Mouse (Mus musculus) forebrain, embryonic 14.5 days (tissue): Measurements from ENCODE around the gene Nynrin. TPM values are rescaled to one million over a fixed set of nuclear protein-coding genes. Genes with fewer than 3 reads are reported as not detected.

Source experiments
- ATAC-seq: fragments of 200-750 bp; cut with Nextera tagmentation; 2 replicates; pipeline ENCODE4 v1.8.0; 2017; ENCODE audit warnings: mild to moderate bottlenecking, moderate library complexity
- DNase-seq: peaks from one replicate; pipeline ENCODE4 v3.0.0-alpha.2; 2015; ENCODE audit warnings: low spot score
- H3K27ac ChIP-seq: fragments of 300-500 bp; sonication (generic); 2 replicates; pipeline ENCODE4 v1.5.1; 2014; ENCODE audit warnings: low read depth, mild to moderate bottlenecking, control low read depth, low read length, moderate library complexity
- H3K27me3 ChIP-seq: fragments of 300-500 bp; sonication (generic); replicated peaks from 2 replicates; pipeline ENCODE4 v1.6.1; 2014; ENCODE audit warnings: low read length, control low read depth, mixed read lengths; ENCODE audit not compliant: control insufficient read depth, insufficient read depth
- H3K36me3 ChIP-seq: fragments of 300-500 bp; sonication (generic); 2 replicates; pipeline ENCODE4 v1.6.1; 2014; ENCODE audit warnings: low read length, control low read depth; ENCODE audit not compliant: control insufficient read depth, insufficient read depth
- H3K4me1 ChIP-seq: fragments of 300-500 bp; sonication (generic); 2 replicates; pipeline ENCODE4 v1.6.1; 2014; ENCODE audit warnings: antibody characterized with exemption, low read length, control low read depth; ENCODE audit not compliant: control insufficient read depth, insufficient read depth
- H3K4me2 ChIP-seq: fragments of 300-500 bp; sonication (generic); 2 replicates; pipeline ENCODE4 v1.6.1; 2014; ENCODE audit warnings: mild to moderate bottlenecking, control low read depth, low read length
- H3K4me3 ChIP-seq: fragments of 300-500 bp; sonication (generic); 2 replicates; pipeline ENCODE4 v1.5.1; 2014; ENCODE audit warnings: low read depth, low read length, control low read depth
- H3K9ac ChIP-seq: fragments of 300-500 bp; sonication (generic); 2 replicates; pipeline ENCODE4 v1.6.1; 2014; ENCODE audit warnings: mild to moderate bottlenecking, low read length, control low read depth, moderate library complexity
- H3K9me3 ChIP-seq: fragments of 300-500 bp; sonication (generic); replicated peaks from 2 replicates; pipeline ENCODE4 v1.6.1; 2016; ENCODE audit warnings: low read length, control low read depth, mixed read lengths; ENCODE audit not compliant: control insufficient read depth
- WGBS: fragments of 180-500 bp; shearing (Covaris S2); extraction: QIAGEN DNeasy Blood & Tissue Kit; methylation state at CpG from one replicate; pipeline ENCODE4 v1.1.7; 2014; 5-methylcytosine and 5-hydroxymethylcytosine counted together
- polyA plus RNA-seq: library from polyadenylated mRNA; unstranded; fragments of >200 nt; fragmentation: Nextera tagmentation; extraction: Ambion mirVana; gene quantifications from 2 replicates; pipeline ENCODE4 v1.2.1, GENCODE M21; 2014

The Nynrin gene
- polyA plus RNA-seq = 6.2 and 7.4 TPM in 2 replicates

- Histone ChIP-seq H3K36me3 (no peaks in the 10 kb centered on the region), H3K9me3 (no peaks in the 10 kb centered on the region), H3K9ac (peak within 1 kb of the TSS; percentile 83), H3K27me3 (no peaks in the 10 kb centered on the region), H3K4me2 (peak within 1 kb of the TSS; percentile 81), H3K4me3 (peak within 1 kb of the TSS; percentile 61), H3K27ac (peak within 1 kb of the TSS; percentile 85), H3K4me1 (peaks cover 36% of the 10 kb centered on the region)
- ATAC-seq = peak; percentile 83
- WGBS = 2% methylated on average over 33 of the region's 33 CpGs
- DNase-seq = peak; percentile 82
Observed at GRCm38 (mm10) chr14:55853621-55854285, at the start of gene Nynrin. Nynrin (plus strand) TSS chr14:55854010.

DNA sequence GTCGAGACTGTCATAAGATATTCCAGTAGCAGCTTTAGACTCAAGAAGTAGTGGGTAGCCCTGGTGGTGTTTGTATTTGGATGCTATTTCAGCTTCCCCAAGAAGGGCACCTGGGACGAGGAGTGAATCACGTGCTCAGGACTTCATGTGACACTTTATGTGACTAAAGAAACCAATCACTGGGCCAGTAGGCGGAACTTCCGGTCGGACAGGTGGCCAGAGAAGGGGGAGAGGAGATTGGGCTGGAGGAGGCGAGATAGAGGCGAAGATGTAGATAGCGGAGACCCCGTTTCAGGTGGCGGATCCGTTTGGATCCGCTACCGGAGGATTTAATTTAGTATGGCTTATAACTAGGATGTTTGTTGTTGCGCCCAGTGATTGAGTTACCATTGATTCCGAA is 38.9 kb upstream of the Nynrin start:
- peak overlapping the region; percentile 42 for H3K4me3 ChIP-seq
- no peaks in the 10 kb centered on the region for H3K36me3 ChIP-seq
- 30% methylated on average over 16 of the region's 16 CpGs for WGBS
- no peaks in the 10 kb centered on the region for H3K27me3 ChIP-seq
- H3K27ac ChIP-seq = no peak overlapping the region
- DNase-seq (peak; percentile 89), ATAC-seq (peak; percentile 82)
- no peaks in the 10 kb centered on the region for H3K9me3 ChIP-seq
- H3K9ac ChIP-seq = peak overlapping the region; percentile 58
- H3K4me1 ChIP-seq = peaks cover 5% of the 10 kb centered on the region; the same call in 1 of the 2 replicates
- H3K4me2 ChIP-seq = peak overlapping the region; percentile 64

- no peak overlapping the region for H3K27ac ChIP-seq
- H3K9me3 ChIP-seq = no peaks in the 10 kb centered on the region
- WGBS = 30% methylated on average over 17 of the region's 17 CpGs
- peak overlapping the region; percentile 64 for H3K4me2 ChIP-seq
- H3K36me3 ChIP-seq = no peaks in the 10 kb centered on the region
- H3K4me3 ChIP-seq = peak overlapping the region; percentile 42
- peak; percentile 53 for DNase-seq
- ATAC-seq = peak; percentile 74
- peak overlapping the region; percentile 58 for H3K9ac ChIP-seq
- no peaks in the 10 kb centered on the region for H3K27me3 ChIP-seq
- H3K4me1 ChIP-seq = peaks cover 5% of the 10 kb centered on the region; the same call in 1 of the 2 replicates
Observed at GRCm38 (mm10) chr14:55815310-55815751, 38.5 kb upstream of the Nynrin start.

GRCm38 (mm10) chr14:55819845-55820405 is 33.9 kb upstream of the Nynrin start:
- no peak overlapping the region for H3K27ac ChIP-seq
- no peaks in the 10 kb centered on the region for H3K36me3 ChIP-seq
- H3K27me3 ChIP-seq = no peaks in the 10 kb centered on the region
- H3K4me1 ChIP-seq = peaks cover 14% of the 10 kb centered on the region
- H3K9me3 ChIP-seq = no peaks in the 10 kb centered on the region
- no peak overlapping the region for H3K9ac ChIP-seq
- no peak overlapping the region for H3K4me3 ChIP-seq
- DNase-seq = no peak
- H3K4me2 ChIP-seq = no peak overlapping the region
- no peak for ATAC-seq
- WGBS = 79% methylated on average over 7 of the region's 7 CpGs

DNA sequence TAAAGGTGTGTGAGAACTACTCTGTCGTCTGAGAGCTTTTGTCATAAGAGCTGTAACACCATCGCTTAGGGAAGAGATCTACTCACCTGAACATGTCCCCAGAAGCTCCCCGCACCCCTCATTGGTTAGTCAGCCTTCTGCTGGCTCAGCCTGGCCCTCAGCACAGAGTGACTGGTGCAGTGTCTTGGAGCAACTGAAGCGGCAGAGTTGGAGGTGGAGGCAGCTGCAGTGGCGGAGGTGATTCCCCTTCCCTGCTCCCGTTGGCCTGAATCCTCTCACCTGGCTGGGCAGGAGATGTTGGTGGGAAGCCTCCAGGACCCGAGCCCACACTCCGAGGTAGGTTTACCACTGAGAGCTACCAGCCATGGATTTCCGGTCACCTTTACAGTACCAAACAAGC is 33.2 kb upstream of the Nynrin start:
- Histone ChIP-seq H3K4me2 (no peak overlapping the region), H3K9ac (no peak overlapping the region), H3K36me3 (no peaks in the 10 kb centered on the region), H3K27ac (no peak overlapping the region), H3K9me3 (no peaks in the 10 kb centered on the region), H3K27me3 (no peaks in the 10 kb centered on the region), H3K4me1 (peaks cover 16% of the 10 kb centered on the region), H3K4me3 (no peak overlapping the region)
- DNase-seq (no peak), ATAC-seq (no peak)
- WGBS = 83% methylated on average over 9 of the region's 9 CpGs

DNA sequence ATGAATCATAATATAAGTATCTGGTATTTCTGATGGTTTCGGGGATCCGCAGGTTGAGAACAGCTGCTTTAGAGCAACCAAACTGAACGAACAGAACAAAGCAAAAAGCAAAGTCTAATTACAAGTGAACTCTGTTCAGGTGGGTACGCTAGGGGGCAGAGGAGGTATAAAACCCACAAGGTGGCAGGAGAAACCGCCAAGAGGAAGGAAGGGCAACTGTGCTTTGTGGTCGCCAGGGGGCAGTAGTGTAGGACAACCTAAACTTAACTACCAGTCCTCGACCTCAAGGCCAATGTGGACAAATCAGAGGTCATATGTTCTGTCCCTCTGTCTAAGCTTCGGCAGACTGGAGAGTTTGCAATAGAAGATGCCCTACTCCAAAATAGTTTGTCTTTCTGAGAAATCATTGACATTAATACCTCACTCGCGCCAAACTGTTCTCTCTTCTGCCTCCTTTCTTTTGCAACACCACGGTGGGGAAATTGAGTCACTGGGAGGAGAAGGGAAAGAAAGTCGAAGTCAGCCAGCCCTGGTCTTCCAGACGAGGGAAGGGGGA is 31.3 kb upstream of the Nynrin start:
- Histone ChIP-seq H3K36me3 (no peaks in the 10 kb centered on the region), H3K27ac (peak overlapping the region; percentile 89), H3K9me3 (no peaks in the 10 kb centered on the region), H3K4me3 (peak overlapping the region; percentile 47), H3K4me1 (peaks cover 22% of the 10 kb centered on the region), H3K27me3 (0 out of 2 replicates have a peak, but pooled peaks cover 3% of the 10 kb centered on the region), H3K9ac (peak overlapping the region; percentile 71), H3K4me2 (peak overlapping the region; percentile 82)
- WGBS = 4% methylated on average over 13 of the region's 13 CpGs
- DNase-seq (peak; percentile 90), ATAC-seq (peak; percentile 24; the same call in 1 of the 2 replicates)

DNA sequence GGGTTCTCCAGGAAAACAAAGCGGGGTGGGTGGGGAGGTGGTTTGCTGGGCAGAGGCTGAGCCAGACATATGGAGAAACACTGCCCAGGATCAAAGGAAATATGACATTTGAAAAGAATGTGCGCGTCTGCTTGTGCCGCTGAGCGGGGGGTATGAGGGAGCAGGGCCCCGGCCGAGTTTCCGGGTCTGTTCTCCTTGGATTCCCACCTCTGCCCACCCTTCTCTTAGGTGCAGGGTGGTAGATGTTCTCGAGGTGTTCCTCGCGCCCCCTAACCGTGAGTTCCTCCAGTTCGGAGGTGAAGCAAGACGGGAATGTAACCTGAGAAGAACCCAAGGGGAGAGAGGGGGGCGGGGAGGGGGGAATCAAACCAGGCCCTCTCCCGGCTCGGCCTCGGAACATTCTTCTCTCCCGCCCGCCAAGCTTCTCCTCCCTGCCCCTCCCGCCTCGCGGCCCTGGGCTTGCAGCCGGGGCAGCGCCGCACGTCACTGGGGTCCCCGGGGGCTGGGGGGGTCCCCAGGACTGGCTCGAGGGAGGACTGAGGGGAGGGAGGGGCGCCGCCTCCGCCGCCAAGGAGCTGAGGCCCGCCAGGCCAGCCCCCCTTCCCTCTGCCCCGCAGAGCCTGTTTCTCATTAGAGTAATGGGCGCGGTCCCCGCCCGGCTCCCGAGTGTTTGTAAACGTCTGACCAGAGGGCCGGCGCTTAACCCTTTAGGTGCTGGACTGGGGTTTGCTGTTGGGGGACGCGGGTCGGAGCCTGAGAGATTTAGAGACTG is 30.6 kb upstream of the Nynrin start, which contains the start of gene Nfatc4:
Gene Nfatc4 (plus strand): TSS at position 154 of the 772 bp plus-strand sequence.
- Histone ChIP-seq H3K27ac (peak within 1 kb of the TSS; percentile 89), H3K9me3 (no peaks in the 10 kb centered on the region), H3K9ac (peak within 1 kb of the TSS; percentile 71), H3K36me3 (no peaks in the 10 kb centered on the region), H3K4me3 (peak within 1 kb of the TSS; percentile 47), H3K4me1 (peaks cover 22% of the 10 kb centered on the region), H3K4me2 (peak within 1 kb of the TSS; percentile 82), H3K27me3 (0 out of 2 replicates have a peak, but pooled peaks cover 3% of the 10 kb centered on the region)
- under 1% methylated on average over 30 of the region's 46 CpGs for WGBS
- ATAC-seq = peak; percentile 80
- DNase-seq = peak; percentile 93

GRCm38 (mm10) chr14:55824001-55824480 is 29.8 kb upstream of the Nynrin start:
- H3K4me1 ChIP-seq = peaks cover 22% of the 10 kb centered on the region
- under 1% methylated on average over 10 of the region's 10 CpGs for WGBS
- H3K9me3 ChIP-seq = no peaks in the 10 kb centered on the region
- no peaks in the 10 kb centered on the region for H3K36me3 ChIP-seq
- 0 out of 2 replicates have a peak, but pooled peaks cover 3% of the 10 kb centered on the region for H3K27me3 ChIP-seq
- peak overlapping the region; percentile 89 for H3K27ac ChIP-seq
- H3K9ac ChIP-seq = peak overlapping the region; percentile 71
- no peak for ATAC-seq
- H3K4me2 ChIP-seq = peak overlapping the region; percentile 82
- peak; percentile 62 for DNase-seq
- H3K4me3 ChIP-seq = peak overlapping the region; percentile 47
